Mouse (Mus musculus) stomach, embryonic 14.5 days (tissue): ENCODE measurements around the gene Stub1. TPM values are rescaled to one million over a fixed set of nuclear protein-coding genes. Genes with fewer than 3 reads are reported as not detected.

Source experiments
- ATAC-seq: fragments of 200-750 bp; cut with Nextera tagmentation; 2 replicates; pipeline ENCODE4 v1.8.0; 2017; ENCODE audit warnings: low read depth, moderate TSS enrichment; ENCODE audit not compliant: insufficient number of reproducible peaks, insufficient read depth, low FRiP score
- H3K27ac ChIP-seq: fragments of 300-500 bp; sonication (generic); 2 replicates; pipeline ENCODE4 v1.5.1; 2014; ENCODE audit warnings: mild to moderate bottlenecking, low read length, moderate library complexity, mixed read lengths
- H3K27me3 ChIP-seq: fragments of 300-500 bp; sonication (generic); 2 replicates; pipeline ENCODE4 v1.6.1; 2014; ENCODE audit warnings: low read length, control low read depth, mixed read lengths; ENCODE audit not compliant: control insufficient read depth, insufficient read depth
- H3K36me3 ChIP-seq: fragments of 300-500 bp; sonication (generic); 2 replicates; pipeline ENCODE4 v1.6.1; 2014; ENCODE audit warnings: mild to moderate bottlenecking, control low read depth, low read length, moderate library complexity, mixed read lengths; ENCODE audit not compliant: control insufficient read depth, insufficient read depth
- H3K4me1 ChIP-seq: fragments of 300-500 bp; sonication (generic); 2 replicates; pipeline ENCODE4 v1.6.1; 2014; ENCODE audit warnings: low read length, control low read depth, mixed read lengths; ENCODE audit not compliant: control insufficient read depth, insufficient read depth
- H3K4me2 ChIP-seq: fragments of 300-500 bp; sonication (generic); replicated peaks from 2 replicates; pipeline ENCODE4 v1.6.1; 2014; ENCODE audit warnings: low read depth, low read length, control low read depth
- H3K4me3 ChIP-seq: fragments of 300-500 bp; sonication (generic); 2 replicates; pipeline ENCODE4 v1.5.1; 2014; ENCODE audit warnings: low read depth, low read length, control low read depth
- H3K9ac ChIP-seq: fragments of 300-500 bp; sonication (generic); replicated peaks from 2 replicates; pipeline ENCODE4 v1.6.1; 2014; ENCODE audit warnings: low read depth, mild to moderate bottlenecking, control low read depth, low read length, moderate library complexity, mixed read lengths
- H3K9me3 ChIP-seq: fragments of 300-500 bp; sonication (generic); 2 replicates; pipeline ENCODE4 v1.6.1; 2016; ENCODE audit warnings: low read depth, low read length, control low read depth; ENCODE audit not compliant: control insufficient read depth
- WGBS: fragments of 180-500 bp; shearing (Covaris S2); extraction: QIAGEN DNeasy Blood & Tissue Kit; methylation state at CpG from one replicate; pipeline ENCODE4 v1.1.7; 2014; 5-methylcytosine and 5-hydroxymethylcytosine counted together
- polyA plus RNA-seq: library from polyadenylated mRNA; unstranded; fragments of >200 nt; fragmentation: Nextera tagmentation; extraction: Ambion mirVana; gene quantifications from 2 replicates; pipeline ENCODE4 v1.2.1, GENCODE M21; 2014

Gene Stub1
- polyA plus RNA-seq, 1 experiment from 2014 or later = 347 TPM

DNA sequence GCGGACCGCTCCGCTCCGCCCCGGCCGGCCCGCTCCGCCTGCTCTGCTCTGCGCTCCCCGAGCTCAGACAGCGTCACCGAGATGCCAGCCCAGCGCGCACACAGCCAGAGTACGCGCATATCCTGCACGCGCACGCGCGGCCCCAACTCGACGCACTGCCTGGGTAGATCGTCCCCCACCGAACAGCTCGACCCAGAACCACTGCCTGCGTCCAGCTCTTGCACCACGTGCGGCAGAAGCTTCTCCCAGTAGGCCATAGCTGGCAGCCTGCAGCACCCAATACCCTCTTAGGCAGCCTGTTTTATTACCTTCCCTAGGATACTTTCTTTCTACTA lies 3.8 kb upstream of the Stub1 start, which contains the start of gene Rhbdl1:
Gene Rhbdl1, minus strand, starts transcription at position 220 of the 335 bp plus-strand sequence.
- ATAC-seq = no peak
- peaks cover 37% of the 10 kb centered on the region for H3K4me1 ChIP-seq

DNA sequence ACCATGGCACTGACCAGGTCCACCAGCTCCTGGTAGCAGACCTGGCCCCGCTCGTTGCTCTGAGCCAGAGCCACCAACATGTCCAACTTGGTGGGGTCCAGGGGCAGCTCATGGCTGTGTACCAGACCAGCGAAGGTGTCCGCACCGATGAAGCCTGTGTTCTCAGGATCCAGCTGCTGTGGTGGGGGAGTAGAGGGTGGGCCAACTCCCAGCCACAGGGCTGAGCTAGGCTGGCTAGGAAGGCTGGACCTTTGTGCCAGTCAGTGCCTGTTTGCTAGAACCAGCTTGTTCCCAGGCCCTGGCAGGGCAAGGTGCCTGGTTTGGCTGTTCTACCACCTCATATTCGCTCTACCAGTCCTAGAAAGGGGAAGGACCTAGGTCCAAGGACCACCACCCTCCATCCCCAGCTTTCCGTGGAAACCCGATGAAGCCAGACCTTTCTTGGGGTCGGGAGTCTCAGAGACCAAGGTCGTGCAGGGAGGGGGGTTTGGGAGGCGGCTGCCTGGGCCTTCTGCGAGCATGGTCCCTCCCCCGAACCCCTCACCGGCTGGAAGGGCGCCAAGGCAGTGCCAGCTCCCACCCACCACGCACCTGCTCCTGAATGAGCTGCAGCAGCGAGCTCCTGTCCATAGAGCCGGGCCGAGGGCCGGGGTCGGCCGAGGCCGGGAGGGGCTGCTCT lies 3.3 kb upstream of the Stub1 start:
- 22% methylated on average over 20 of the region's 23 CpGs for WGBS
- Histone ChIP-seq H3K27ac (0 out of 2 replicates have a peak overlapping the region, but pooled peaks have one; percentile 35), H3K4me3 (peak overlapping the region; percentile 20), H3K27me3 (no peaks in the 10 kb centered on the region), H3K36me3 (peaks cover 43% of the 10 kb centered on the region), H3K4me1 (peaks cover 40% of the 10 kb centered on the region), H3K4me2 (peak overlapping the region; percentile 52), H3K9me3 (no peaks in the 10 kb centered on the region), H3K9ac (no peak overlapping the region; the same call in 1 of the 2 replicates)
- ATAC-seq = no peak

More for the DNA sequence above, 3.8 kb upstream of the Stub1 start, which contains the start of gene Rhbdl1:
- Histone ChIP-seq H3K9ac (no peak within 1 kb of the TSS; the same call in 1 of the 2 replicates), H3K4me2 (peak within 1 kb of the TSS; percentile 52), H3K27me3 (no peaks in the 10 kb centered on the region), H3K27ac (peak within 1 kb of the TSS; percentile 48; the same call in 1 of the 2 replicates), H3K36me3 (peaks cover 48% of the 10 kb centered on the region), H3K9me3 (no peaks in the 10 kb centered on the region), H3K4me3 (peak within 1 kb of the TSS; percentile 20)
- 5% methylated on average over 29 of the region's 29 CpGs for WGBS

DNA sequence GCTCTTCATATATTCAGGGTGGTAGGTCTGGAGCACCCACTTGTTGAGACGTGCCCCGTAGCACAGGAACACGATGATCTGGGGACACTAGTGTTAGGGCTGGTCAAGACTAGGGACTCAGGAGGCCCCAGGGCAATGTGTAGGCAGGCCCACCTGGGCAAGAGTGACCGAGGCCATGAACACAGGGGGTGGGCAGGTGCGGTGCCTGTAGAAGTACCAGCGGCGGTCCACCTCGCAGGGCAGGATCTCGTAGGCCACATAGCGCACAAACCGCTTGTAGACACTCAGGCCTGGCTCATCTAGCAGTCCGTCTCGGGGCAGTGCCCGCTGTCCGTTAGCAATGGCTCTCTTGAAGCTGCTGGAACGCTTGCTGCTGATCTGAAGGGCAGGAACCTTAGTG lies 2.6 kb upstream of the Stub1 start:
- H3K9ac ChIP-seq = no peak overlapping the region
- peaks cover 46% of the 10 kb centered on the region for H3K4me1 ChIP-seq
- H3K4me2 ChIP-seq = peak overlapping the region; percentile 52; the same call in 1 of the 2 replicates
- H3K27me3 ChIP-seq = no peaks in the 10 kb centered on the region
- no peak overlapping the region for H3K4me3 ChIP-seq
- no peak for ATAC-seq
- peaks cover 43% of the 10 kb centered on the region for H3K36me3 ChIP-seq
- WGBS = 93% methylated on average over 16 of the region's 16 CpGs
- H3K9me3 ChIP-seq = no peaks in the 10 kb centered on the region
- no peak overlapping the region for H3K27ac ChIP-seq

DNA sequence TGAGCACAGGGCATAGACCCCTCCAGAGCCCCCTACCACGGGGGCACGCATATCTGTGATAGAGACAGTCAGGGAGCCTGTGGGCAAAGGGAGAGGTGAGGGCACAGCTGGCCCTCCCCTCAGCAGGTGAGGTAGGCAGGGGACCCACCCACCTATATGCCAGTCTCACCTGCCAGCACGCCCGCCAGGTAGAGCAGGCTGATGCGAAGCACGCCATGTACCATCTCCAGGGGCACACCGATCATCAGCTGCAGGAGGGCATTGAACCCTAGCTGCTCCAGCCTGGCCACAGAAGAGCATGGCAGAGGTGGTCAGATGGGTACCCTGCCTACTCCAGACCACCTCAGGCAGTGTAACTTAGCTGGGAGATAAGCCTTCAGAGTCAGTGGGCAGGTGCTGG lies 2.1 kb upstream of the Stub1 start:
- H3K9me3 ChIP-seq = no peaks in the 10 kb centered on the region
- ATAC-seq = no peak
- no peaks in the 10 kb centered on the region for H3K27me3 ChIP-seq
- 90% methylated on average over 7 of the region's 7 CpGs for WGBS
- peak overlapping the region; percentile 99; the same call in 1 of the 2 replicates for H3K4me2 ChIP-seq
- H3K36me3 ChIP-seq = peaks cover 42% of the 10 kb centered on the region
- no peak overlapping the region for H3K27ac ChIP-seq
- no peak overlapping the region for H3K9ac ChIP-seq
- no peak overlapping the region for H3K4me3 ChIP-seq
- H3K4me1 ChIP-seq = peaks cover 48% of the 10 kb centered on the region

DNA sequence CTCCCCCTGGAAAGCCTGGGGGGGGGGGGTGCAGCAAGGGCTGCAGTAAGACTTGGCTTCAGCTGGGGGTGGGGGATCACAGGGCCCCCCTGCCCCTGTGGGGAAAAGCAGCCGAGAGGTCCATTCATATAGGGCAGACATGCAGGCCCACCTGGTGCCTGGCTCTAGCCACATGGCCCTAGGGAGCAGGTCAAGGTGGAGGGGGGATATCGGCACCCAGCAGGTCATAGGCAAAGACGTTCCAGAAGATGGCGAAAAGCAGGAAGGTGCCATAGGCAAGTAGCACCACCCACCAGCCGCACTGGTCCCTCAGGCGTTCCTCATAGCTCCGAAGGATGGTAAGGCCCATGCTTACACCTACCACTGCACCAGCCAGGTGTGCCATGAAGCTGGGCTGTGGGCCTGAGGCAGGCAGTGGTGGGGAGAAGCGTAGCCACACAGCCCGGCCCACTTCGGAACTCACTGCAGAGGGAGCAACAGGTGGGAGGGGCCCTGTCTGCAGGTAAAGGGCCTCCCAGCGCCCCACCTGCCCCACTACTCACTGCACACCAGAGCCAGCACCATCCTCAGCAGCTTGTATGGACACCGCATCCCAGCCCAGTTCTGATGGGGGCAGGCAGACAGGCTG lies 1.5 kb upstream of the Stub1 start:
- H3K4me3 ChIP-seq = peak overlapping the region; percentile 81
- peak overlapping the region; percentile 74; the same call in 1 of the 2 replicates for H3K9ac ChIP-seq
- H3K27ac ChIP-seq = no peak overlapping the region
- H3K36me3 ChIP-seq = peaks cover 40% of the 10 kb centered on the region
- no peaks in the 10 kb centered on the region for H3K9me3 ChIP-seq
- peak overlapping the region; percentile 99 for H3K4me2 ChIP-seq
- 77% methylated on average over 12 of the region's 12 CpGs for WGBS
- ATAC-seq = no peak
- H3K27me3 ChIP-seq = no peaks in the 10 kb centered on the region
- H3K4me1 ChIP-seq = peaks cover 52% of the 10 kb centered on the region

DNA sequence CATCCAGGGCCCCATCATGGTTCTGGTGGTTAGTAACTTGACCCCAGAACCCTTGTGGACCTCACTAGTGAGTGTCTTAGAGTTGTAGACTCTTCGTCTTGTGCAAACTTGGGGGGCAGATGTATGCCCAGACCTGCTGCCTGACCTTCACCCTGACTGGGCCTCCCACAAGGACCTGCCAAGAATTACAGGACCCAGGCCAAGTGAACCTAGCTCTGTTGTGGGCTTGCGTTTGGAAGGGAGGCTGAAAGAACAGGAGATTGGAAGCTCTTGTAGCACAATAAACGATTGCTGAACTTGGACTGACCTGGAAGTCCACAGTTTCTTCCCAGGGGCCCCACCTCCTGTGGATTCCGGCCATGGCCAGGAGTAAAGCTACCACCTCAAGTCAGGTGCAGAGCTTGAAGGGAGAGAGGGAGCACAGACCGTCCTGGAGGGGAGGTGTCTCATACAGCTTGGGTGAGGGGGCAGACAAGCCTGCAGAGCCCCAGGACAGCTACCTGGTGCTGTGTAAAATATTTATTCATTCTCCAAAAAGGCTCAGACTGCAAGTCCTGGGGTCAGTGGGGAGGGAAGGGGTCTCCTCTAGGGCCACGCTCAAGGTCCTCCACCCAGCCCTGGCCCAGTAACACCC lies 874 bp upstream of the Stub1 start:
- Histone ChIP-seq H3K27ac (peak overlapping the region; percentile 94; the same call in 1 of the 2 replicates), H3K27me3 (no peaks in the 10 kb centered on the region), H3K36me3 (peaks cover 36% of the 10 kb centered on the region), H3K4me2 (peak overlapping the region; percentile 99), H3K9ac (peak overlapping the region; percentile 74; the same call in 1 of the 2 replicates), H3K9me3 (no peaks in the 10 kb centered on the region), H3K4me3 (peak overlapping the region; percentile 81), H3K4me1 (peaks cover 55% of the 10 kb centered on the region)
- 20% methylated on average over 6 of the region's 6 CpGs for WGBS
- no peak for ATAC-seq

DNA sequence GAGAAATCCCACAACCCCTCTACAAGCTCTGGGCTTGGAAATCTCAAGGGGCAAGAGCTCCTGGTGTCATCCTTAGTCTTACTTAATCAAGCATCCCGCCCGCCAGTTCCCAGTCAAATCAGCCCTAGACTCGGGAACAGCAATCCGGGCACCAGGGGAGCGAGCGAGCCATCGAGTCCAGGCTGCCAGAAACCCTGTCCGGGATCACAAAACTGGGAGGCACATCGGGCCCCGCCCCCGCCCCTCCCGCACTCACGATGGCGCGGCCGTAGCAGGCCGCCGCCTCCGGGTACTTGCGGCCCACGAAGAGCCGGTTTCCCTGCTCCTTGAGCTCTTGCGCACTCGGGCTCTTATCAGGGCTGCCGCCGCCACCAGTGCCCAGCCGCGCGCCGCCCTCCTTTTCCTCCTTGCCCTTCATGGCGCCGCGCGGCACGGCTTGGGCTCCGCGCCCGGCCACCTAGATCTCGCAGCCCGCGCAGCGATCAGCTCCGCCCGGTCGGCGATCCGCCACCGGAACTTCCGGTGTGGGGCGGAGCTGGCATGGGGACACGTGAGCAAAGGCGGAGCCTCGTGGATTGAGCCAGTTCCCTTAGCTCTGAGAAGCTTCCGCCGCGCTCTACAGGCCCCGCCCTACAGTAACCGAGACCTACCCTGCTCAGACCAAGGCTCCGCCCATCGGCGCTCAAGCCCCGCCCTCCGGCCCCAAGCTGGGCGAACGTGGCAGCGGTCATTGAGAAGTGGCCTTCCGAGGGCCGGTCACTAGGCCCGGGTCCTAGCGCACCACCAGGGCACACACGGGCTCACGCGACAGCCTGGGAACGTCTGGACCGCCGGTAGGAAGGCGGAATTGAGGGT lies 541 bp downstream of the Stub1 start:
- H3K4me2 ChIP-seq = peak overlapping the region; percentile 99
- peaks cover 60% of the 10 kb centered on the region for H3K4me1 ChIP-seq
- H3K9ac ChIP-seq = peak overlapping the region; percentile 74
- peak overlapping the region; percentile 81 for H3K4me3 ChIP-seq
- ATAC-seq = peak; percentile 87
- WGBS = under 1% methylated on average over 70 of the region's 77 CpGs
- H3K36me3 ChIP-seq = peaks cover 25% of the 10 kb centered on the region
- H3K27ac ChIP-seq = peak overlapping the region; percentile 94
- no peaks in the 10 kb centered on the region for H3K9me3 ChIP-seq
- no peaks in the 10 kb centered on the region for H3K27me3 ChIP-seq
